Mouse (Mus musculus) ovary, postnatal 10 days (tissue): ENCODE data around the gene Rapgef2.
"Not testable (repeated sequence)": the region's sequence is repeated elsewhere in the genome, so short reads cannot be mapped to it uniquely, and the experiment has no call there.

Experiments
- DNase-seq: peaks from one replicate; pipeline ENCODE4 v3.0.0; 2022; ENCODE audit warnings: low spot score

Gene Rapgef2

GRCm38 (mm10) chr3:79233478-79234415 is 52.6 kb downstream of the Rapgef2 start:
- no peak for DNase-seq

- DNase-seq = no peak
Observed at GRCm38 (mm10) chr3:79230718-79231117, 55.6 kb downstream of the Rapgef2 start.

- no peak for DNase-seq
Observed at GRCm38 (mm10) chr3:79229546-79229945, 56.8 kb downstream of the Rapgef2 start.

- DNase-seq = no peak
Observed at GRCm38 (mm10) chr3:79228304-79228703, 58.0 kb downstream of the Rapgef2 start.

GRCm38 (mm10) chr3:79227356-79228088 is 58.8 kb downstream of the Rapgef2 start:
- no peak for DNase-seq

GRCm38 (mm10) chr3:79226807-79227206 is 59.5 kb downstream of the Rapgef2 start:
- not testable (repeated sequence) for DNase-seq

- no peak for DNase-seq
Observed at GRCm38 (mm10) chr3:79225888-79226287, 60.4 kb downstream of the Rapgef2 start.

GRCm38 (mm10) chr3:79224352-79224751 is 62.0 kb downstream of the Rapgef2 start:
- DNase-seq = no peak

GRCm38 (mm10) chr3:79223281-79223680 is 63.0 kb downstream of the Rapgef2 start:
- DNase-seq = no peak

- DNase-seq = no peak
Observed at GRCm38 (mm10) chr3:79222192-79222960, 63.9 kb downstream of the Rapgef2 start.

GRCm38 (mm10) chr3:79221296-79222191 is 64.8 kb downstream of the Rapgef2 start:
- DNase-seq = no peak

- DNase-seq = no peak
Observed at GRCm38 (mm10) chr3:79219144-79219930, 67.0 kb downstream of the Rapgef2 start.

GRCm38 (mm10) chr3:79218566-79219051 is 67.7 kb downstream of the Rapgef2 start:
- no peak for DNase-seq

GRCm38 (mm10) chr3:79210243-79210642 is 76.1 kb downstream of the Rapgef2 start:
- DNase-seq = no peak

- no peak for DNase-seq
Observed at GRCm38 (mm10) chr3:79207216-79207615, 79.1 kb downstream of the Rapgef2 start.

GRCm38 (mm10) chr3:79206524-79206923 is 79.8 kb downstream of the Rapgef2 start:
- DNase-seq = no peak

- no peak for DNase-seq
Observed at GRCm38 (mm10) chr3:79205981-79206380, 80.3 kb downstream of the Rapgef2 start.

GRCm38 (mm10) chr3:79205112-79205511 is 81.2 kb downstream of the Rapgef2 start:
- DNase-seq = no peak

- DNase-seq = no peak
Observed at GRCm38 (mm10) chr3:79204261-79204660, 82.1 kb downstream of the Rapgef2 start.

- no peak for DNase-seq
Observed at GRCm38 (mm10) chr3:79203821-79204220, 82.5 kb downstream of the Rapgef2 start.
